8 mouse cellular contexts compared by ENCODE assay signal in the genomic region with DNA sequence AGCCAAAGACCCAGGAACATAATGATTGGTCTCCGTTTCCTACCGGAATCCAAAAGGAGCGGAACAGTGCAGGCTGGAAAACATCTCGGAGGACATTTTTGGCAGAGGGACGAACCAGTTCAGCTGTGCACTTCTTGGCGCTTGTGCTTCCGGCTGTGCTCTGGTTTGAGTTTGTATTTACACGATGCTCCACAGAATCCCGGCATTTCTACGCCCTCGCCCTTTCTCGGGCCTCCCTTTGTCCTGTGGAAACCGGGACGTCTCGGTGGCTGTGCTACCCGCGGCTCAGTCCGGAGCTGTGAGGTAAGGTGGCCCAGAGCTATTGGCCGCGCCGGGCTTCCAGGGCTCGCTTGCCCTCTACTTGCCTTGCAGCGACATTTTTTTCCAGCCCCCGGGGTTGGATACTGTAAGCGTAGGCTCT. TPM values are rescaled to one million over a fixed set of nuclear protein-coding genes. Genes with fewer than 3 reads are reported as not detected.
DNase-seq lines count a peak whose midpoint lies in the region; ATAC-seq and TF ChIP-seq lines count a peak whose summit lies in the region.

Gene Mrps31, plus strand, starts transcription at position 80 of the 421 bp plus-strand sequence.

- H3K4me1 ChIP-seq in forebrain, embryonic 15.5 days: peaks cover 19% of the 10 kb centered on the region
- H3K4me1 ChIP-seq in lung, adult 2 months (ENCODE audit: control insufficient read depth, insufficient read depth, low read length): 0 out of 2 replicates have a peak, but pooled peaks cover 2% of the 10 kb centered on the region

- H3K27me3 ChIP-seq in forebrain, embryonic 15.5 days: no peaks in the 10 kb centered on the region

- intact Hi-C loops in heart, postnatal 25 days (cut with DNase I): no loop called here

- TF ChIP-seq POLR2A in lung, adult 2 months (IDR thresholded peaks at IDR 0.05; ENCODE audit: borderline replicate concordance, extremely low read depth, low read depth, low read length): peak; percentile 84; the same call in 1 of the 2 replicates

- peak; percentile 97 for DNase-seq in ES-CJ7 (ENCODE audit: low read depth, low spot score)
- DNase-seq in cerebellum, adult 11 months: peak; percentile 81
- peak; percentile 62 for DNase-seq in heart, postnatal 25 days (ENCODE audit: low spot score)
- DNase-seq in layer of hippocampus, adult 18-20 months (ENCODE audit: low spot score in 2 of 2): peak; percentile 85 to 92
- peak; percentile 76 for DNase-seq in lung, adult 2 months
- peak; percentile 40 to 62 for DNase-seq in thymus, adult 18-20 months

- peak within 1 kb of the TSS; percentile 87 for H3K9ac ChIP-seq in forebrain, embryonic 15.5 days (replicated peaks)

- H3K36me3 ChIP-seq in forebrain, embryonic 15.5 days: peaks cover 7% of the 10 kb centered on the region; the same call in 1 of the 2 replicates

- H3K4me3 ChIP-seq in forebrain, embryonic 15.5 days: peak within 1 kb of the TSS; percentile 85
- peak within 1 kb of the TSS; percentile 97 for H3K4me3 ChIP-seq in lung, adult 2 months (replicated peaks; ENCODE audit: extremely low read depth, low read depth, low read length)

- ATAC-seq in forebrain, embryonic 15.5 days (replicated peaks): peak; percentile 96
- ATAC-seq in neutrophil, adult 5-6 weeks (ENCODE audit: extremely low read depth, insufficient number of reproducible peaks, low FRiP score, poor library complexity, severe bottlenecking): peak; percentile 82

- peak within 1 kb of the TSS; percentile 84 for H3K27ac ChIP-seq in forebrain, embryonic 15.5 days (replicated peaks)

- H3K4me2 ChIP-seq in forebrain, embryonic 15.5 days (replicated peaks): peak within 1 kb of the TSS; percentile 87

- 0 out of 2 replicates have a peak, but pooled peaks have one; percentile 1 for TF ChIP-seq CTCF in lung, adult 2 months (IDR thresholded peaks at IDR 0.05; ENCODE audit: insufficient read depth, low read length)

- under 1% methylated on average over 25 of the region's 25 CpGs for WGBS in forebrain, embryonic 15.5 days
- whole genome bisulfite sequencing in lung, adult 2 months: under 1% methylated on average over 25 of the region's 25 CpGs

- no peaks in the 10 kb centered on the region for H3K9me3 ChIP-seq in forebrain, embryonic 15.5 days

RNA-seq across cellular contexts. Expression of gene Mrps31, which starts in this region (rescaled TPM):
- polyA plus RNA-seq in forebrain, embryonic 15.5 days (2015; fragmentation: Nextera tagmentation; extraction: Ambion mirVana): 32.8 and 33.9 TPM in 2 replicates
- 10 to 100 TPM; 62.2 to 63.9 TPM for total RNA-seq in heart, postnatal 25 days (2021)
- total RNA-seq in layer of hippocampus, adult 18-20 months (2021): 10 to 100 TPM; 26.6 to 26.7 TPM
- 2.6 and 3.7 TPM in 2 replicates for polyA plus RNA-seq in lung, adult 2 months (2012; rRNA removed)
- 10.6 and 15.5 TPM in 2 replicates for total RNA-seq in neutrophil, adult 5-6 weeks (2017)

Comparison
In these comparisons a context has a peak if more than half of its experiments do, and no peak if none do; other contexts are left out.
1. Peak in every context shown above with its lines: DNase-seq, ATAC-seq, H3K4me3 ChIP-seq and H3K27ac ChIP-seq.